Mouse (Mus musculus) bone marrow, adult 2 months (tissue): ENCODE measurements around the gene Ciapin1.

Experiments used
- CTCF ChIP-seq: fragments of 200-500 bp; IDR thresholded peaks from 2 replicates; pipeline ENCODE4 v1.5.1; 2011; ENCODE audit warnings: low read length, control low read depth; ENCODE audit not compliant: control insufficient read depth, insufficient read depth
- POLR2A ChIP-seq: fragments of 200-500 bp; IDR thresholded peaks from 2 replicates; pipeline ENCODE4 v1.6.1; 2011; ENCODE audit warnings: low read depth, mild to moderate bottlenecking, control low read depth, low read length, borderline replicate concordance; ENCODE audit not compliant: control insufficient read depth

GRCm38 (mm10) chr8:94794782-94795181 lies 43.4 kb downstream of the Ciapin1 start:
- TF ChIP-seq CTCF = peak; percentile 28; the same call in 1 of the 2 replicates
- TF ChIP-seq POLR2A = no peak
